Mouse (Mus musculus): ENCODE data around the gene Optn. TPM values are rescaled to one million over a fixed set of nuclear protein-coding genes. Genes with fewer than 3 reads are reported as not detected.

Optn gene
- polyA plus RNA-seq, 1 experiment from 2014 or later: 17.4 TPM

GRCm38 (mm10) chr2:5029808-5030207, 34.0 kb downstream of the Optn start:
- Histone ChIP-seq H3K4me1 (replicated peaks) (peaks cover 16% of the 10 kb centered on the region), H3K4me3 (replicated peaks) (no peak overlapping the region), H3K27ac (replicated peaks) (no peak overlapping the region), H3K9ac (no peak overlapping the region), H3K36me3 (replicated peaks) (peaks cover 74% of the 10 kb centered on the region), H3K4me2 (no peak overlapping the region), H3K27me3 (no peaks in the 10 kb centered on the region), H3K9me3 (replicated peaks) (no peaks in the 10 kb centered on the region)
- ATAC-seq (ENCODE audit: insufficient read depth): no peak
- WGBS (ENCODE audit: insufficient replicate concordance): 86% methylated on average over 4 of the region's 4 CpGs

- WGBS (ENCODE audit: insufficient replicate concordance): 87% methylated on average over 7 of the region's 7 CpGs
- Histone ChIP-seq H3K4me3 (replicated peaks) (no peak overlapping the region), H3K27ac (replicated peaks) (no peak overlapping the region), H3K9me3 (replicated peaks) (no peaks in the 10 kb centered on the region), H3K4me2 (no peak overlapping the region), H3K4me1 (replicated peaks) (peaks cover 12% of the 10 kb centered on the region), H3K27me3 (no peaks in the 10 kb centered on the region), H3K36me3 (replicated peaks) (peaks cover 74% of the 10 kb centered on the region), H3K9ac (no peak overlapping the region)
- no peak for ATAC-seq (ENCODE audit: insufficient read depth)
These were observed 35.8 kb downstream of the Optn start for GRCm38 (mm10) chr2:5028047-5028446.

- 73% methylated on average over 6 of the region's 6 CpGs for WGBS (ENCODE audit: insufficient replicate concordance)
- no peak for ATAC-seq (ENCODE audit: insufficient read depth)
- H3K27ac ChIP-seq (replicated peaks): no peak overlapping the region
- peaks cover 72% of the 10 kb centered on the region for H3K36me3 ChIP-seq (replicated peaks)
- peaks cover 13% of the 10 kb centered on the region for H3K4me1 ChIP-seq (replicated peaks)
- no peak overlapping the region for H3K4me2 ChIP-seq
- no peaks in the 10 kb centered on the region for H3K27me3 ChIP-seq
- no peak overlapping the region for H3K4me3 ChIP-seq (replicated peaks)
- no peak overlapping the region for H3K9ac ChIP-seq
- no peaks in the 10 kb centered on the region for H3K9me3 ChIP-seq (replicated peaks)
These were observed 36.8 kb downstream of the Optn start for GRCm38 (mm10) chr2:5027057-5027456.

GRCm38 (mm10) chr2:5025162-5025733, 38.6 kb downstream of the Optn start:
- H3K36me3 ChIP-seq (replicated peaks): peaks cover 71% of the 10 kb centered on the region
- 28% methylated on average over 4 of the region's 4 CpGs for WGBS (ENCODE audit: insufficient replicate concordance)

GRCm38 (mm10) chr2:5023699-5024399, 40.0 kb downstream of the Optn start:
- Histone ChIP-seq H3K9me3 (replicated peaks) (no peaks in the 10 kb centered on the region), H3K4me1 (replicated peaks) (peaks cover 13% of the 10 kb centered on the region), H3K27ac (replicated peaks) (no peak overlapping the region), H3K36me3 (replicated peaks) (peaks cover 62% of the 10 kb centered on the region), H3K4me3 (replicated peaks) (no peak overlapping the region), H3K27me3 (no peaks in the 10 kb centered on the region), H3K4me2 (no peak overlapping the region), H3K9ac (no peak overlapping the region)
- WGBS (ENCODE audit: insufficient replicate concordance): 80% methylated on average over 14 of the region's 14 CpGs
- no peak for ATAC-seq (ENCODE audit: insufficient read depth)

More at GRCm38 (mm10) chr2:5025162-5025733, 38.6 kb downstream of the Optn start:
- no peaks in the 10 kb centered on the region for H3K9me3 ChIP-seq (replicated peaks)
- H3K27ac ChIP-seq (replicated peaks): 0 out of 2 replicates have a peak overlapping the region, but pooled peaks have one; percentile 33
- H3K4me3 ChIP-seq (replicated peaks): no peak overlapping the region
- no peak overlapping the region for H3K4me2 ChIP-seq
- no peak overlapping the region for H3K9ac ChIP-seq
- ATAC-seq (ENCODE audit: insufficient read depth): no peak
- H3K27me3 ChIP-seq: no peaks in the 10 kb centered on the region
- H3K4me1 ChIP-seq (replicated peaks): peaks cover 13% of the 10 kb centered on the region

GRCm38 (mm10) chr2:5023275-5023674, 40.6 kb downstream of the Optn start:
- Histone ChIP-seq H3K4me2 (no peak overlapping the region), H3K4me1 (replicated peaks) (peaks cover 13% of the 10 kb centered on the region), H3K9me3 (replicated peaks) (no peaks in the 10 kb centered on the region), H3K27ac (replicated peaks) (no peak overlapping the region), H3K27me3 (no peaks in the 10 kb centered on the region), H3K4me3 (replicated peaks) (no peak overlapping the region), H3K36me3 (replicated peaks) (peaks cover 59% of the 10 kb centered on the region), H3K9ac (no peak overlapping the region)
- 13% methylated on average over 2 of the region's 2 CpGs for WGBS (ENCODE audit: insufficient replicate concordance)
- ATAC-seq (ENCODE audit: insufficient read depth): no peak

- H3K4me3 ChIP-seq (replicated peaks): no peak overlapping the region
- no peaks in the 10 kb centered on the region for H3K27me3 ChIP-seq
- no peaks in the 10 kb centered on the region for H3K9me3 ChIP-seq (replicated peaks)
- no peak for ATAC-seq (ENCODE audit: insufficient read depth)
- WGBS (ENCODE audit: insufficient replicate concordance): 75% methylated on average over 1 of the region's 1 CpGs
- peaks cover 35% of the 10 kb centered on the region for H3K36me3 ChIP-seq (replicated peaks)
- no peak overlapping the region for H3K27ac ChIP-seq (replicated peaks)
- peaks cover 14% of the 10 kb centered on the region for H3K4me1 ChIP-seq (replicated peaks)
- no peak overlapping the region for H3K9ac ChIP-seq
- no peak overlapping the region for H3K4me2 ChIP-seq
These were observed 44.1 kb downstream of the Optn start for GRCm38 (mm10) chr2:5019708-5020107.

- H3K36me3 ChIP-seq (replicated peaks): peaks cover 15% of the 10 kb centered on the region; the same call in 1 of the 2 replicates
- H3K9ac ChIP-seq: no peak overlapping the region
- no peak for ATAC-seq (ENCODE audit: insufficient read depth)
- H3K27ac ChIP-seq (replicated peaks): no peak overlapping the region
- H3K4me1 ChIP-seq (replicated peaks): peaks cover 14% of the 10 kb centered on the region
- 78% methylated on average over 7 of the region's 7 CpGs for WGBS (ENCODE audit: insufficient replicate concordance)
- no peak overlapping the region for H3K4me3 ChIP-seq (replicated peaks)
- H3K4me2 ChIP-seq: no peak overlapping the region
- H3K27me3 ChIP-seq: no peaks in the 10 kb centered on the region
- no peaks in the 10 kb centered on the region for H3K9me3 ChIP-seq (replicated peaks)
These were observed 46.9 kb downstream of the Optn start for GRCm38 (mm10) chr2:5016922-5017321.

- Histone ChIP-seq H3K4me2 (no peak overlapping the region), H3K9me3 (replicated peaks) (no peaks in the 10 kb centered on the region), H3K36me3 (replicated peaks) (peaks cover 6% of the 10 kb centered on the region), H3K4me3 (replicated peaks) (no peak overlapping the region), H3K27ac (replicated peaks) (no peak overlapping the region), H3K27me3 (no peaks in the 10 kb centered on the region), H3K9ac (no peak overlapping the region), H3K4me1 (replicated peaks) (peaks cover 28% of the 10 kb centered on the region)
- 77% methylated on average over 6 of the region's 6 CpGs for WGBS (ENCODE audit: insufficient replicate concordance)
- ATAC-seq (ENCODE audit: insufficient read depth): no peak
These were observed 48.3 kb downstream of the Optn start for GRCm38 (mm10) chr2:5015527-5015926.

- H3K4me3 ChIP-seq (replicated peaks): no peak overlapping the region
- peak overlapping the region; percentile 53; the same call in 1 of the 2 replicates for H3K27ac ChIP-seq (replicated peaks)
- 48% methylated on average over 7 of the region's 7 CpGs for WGBS (ENCODE audit: insufficient replicate concordance)
These were observed 49.2 kb downstream of the Optn start for GRCm38 (mm10) chr2:5014616-5015015.

GRCm38 (mm10) chr2:5012491-5013324, 51.1 kb downstream of the Optn start, which contains the start of gene Mcm10:
Gene Mcm10, minus strand, starts transcription at chr2:5012791.
- H3K4me2 ChIP-seq: peak within 1 kb of the TSS; percentile 70
- no peaks in the 10 kb centered on the region for H3K9me3 ChIP-seq (replicated peaks)
- H3K27ac ChIP-seq (replicated peaks): peak within 1 kb of the TSS; percentile 68
- peaks cover 29% of the 10 kb centered on the region for H3K4me1 ChIP-seq (replicated peaks)
- H3K9ac ChIP-seq: peak within 1 kb of the TSS; percentile 79
- peak; percentile 99 for ATAC-seq (ENCODE audit: insufficient read depth)
- H3K4me3 ChIP-seq (replicated peaks): peak within 1 kb of the TSS; percentile 95
- peaks cover 24% of the 10 kb centered on the region for H3K36me3 ChIP-seq (replicated peaks)
- no peaks in the 10 kb centered on the region for H3K27me3 ChIP-seq
- WGBS (ENCODE audit: insufficient replicate concordance): 2% methylated on average over 32 of the region's 32 CpGs

More at GRCm38 (mm10) chr2:5014616-5015015, 49.2 kb downstream of the Optn start:
- no peak overlapping the region for H3K9ac ChIP-seq
- H3K27me3 ChIP-seq: no peaks in the 10 kb centered on the region
- peaks cover 9% of the 10 kb centered on the region for H3K36me3 ChIP-seq (replicated peaks)
- peaks cover 29% of the 10 kb centered on the region for H3K4me1 ChIP-seq (replicated peaks)
- H3K9me3 ChIP-seq (replicated peaks): no peaks in the 10 kb centered on the region
- H3K4me2 ChIP-seq: no peak overlapping the region
- no peak for ATAC-seq (ENCODE audit: insufficient read depth)
